Mouse (Mus musculus): ENCODE data around the gene Slc25a30. TPM values are rescaled to one million over a fixed set of nuclear protein-coding genes. Genes with fewer than 3 reads are reported as not detected.
A peak's percentile ranks its signal among the peaks of the same experiment; 100 is the strongest.

Gene Slc25a30
- polyA plus RNA-seq, 2 experiments = 2.0 to 3.8 TPM

DNA sequence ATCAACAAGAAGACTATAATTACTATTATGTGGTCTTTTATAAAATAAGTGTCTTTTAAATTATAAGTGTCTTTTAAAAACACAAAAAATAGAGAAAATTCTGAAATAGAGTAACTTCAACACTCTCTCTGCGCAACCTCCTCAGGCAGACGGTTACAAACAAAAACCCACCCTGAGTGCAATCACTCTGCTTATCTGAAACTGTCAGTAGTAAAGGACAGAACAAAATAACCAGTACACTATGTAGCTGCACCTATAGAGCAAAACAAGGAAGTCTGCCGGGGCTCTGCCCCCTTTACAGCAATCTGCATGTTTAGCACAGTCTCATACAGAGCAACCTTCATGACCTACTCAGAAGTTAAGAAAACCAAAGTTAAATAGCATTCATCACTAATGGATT is 44.9 kb downstream of the Slc25a30 start:
- 41% methylated on average over 3 of the region's 3 CpGs for WGBS (ENCODE audit: insufficient replicate concordance)
- H3K36me3 ChIP-seq (replicated peaks; ENCODE audit: control insufficient read depth, insufficient read depth, low read depth) = peaks cover 34% of the 10 kb centered on the region
- peak; percentile 37; the same call in 1 of the 2 replicates for ATAC-seq (ENCODE audit: insufficient read depth)

DNA sequence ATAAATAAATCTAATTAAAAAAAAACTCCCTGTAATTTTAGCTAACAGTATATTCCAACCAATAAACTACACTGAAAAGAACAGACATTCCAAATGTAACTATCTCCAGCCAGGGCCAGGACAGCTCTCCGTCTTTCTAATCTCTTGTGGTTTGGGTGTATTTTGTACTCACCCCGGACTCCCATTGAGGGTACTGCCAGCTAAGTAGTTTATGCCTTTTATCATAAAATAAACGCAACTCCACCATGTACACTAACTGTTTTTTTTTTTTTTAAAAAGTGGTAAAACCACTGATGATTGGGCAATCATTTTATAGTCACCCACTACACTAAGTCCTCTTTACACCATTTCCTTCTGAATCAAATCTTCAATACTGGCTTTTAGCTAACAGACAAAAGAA is 51.2 kb downstream of the Slc25a30 start:
- H3K9ac ChIP-seq (replicated peaks) = no peak overlapping the region
- DNase-seq (ENCODE audit: low read depth in 3 of 3, low spot score in 3 of 3) (no peak), ATAC-seq (ENCODE audit: insufficient read depth) (no peak)
- peaks cover 52% of the 10 kb centered on the region for H3K36me3 ChIP-seq (replicated peaks; ENCODE audit: control insufficient read depth, insufficient read depth, low read depth)
- H3K4me3 ChIP-seq (ENCODE audit: insufficient read depth in 1 of 2, low read depth in 2 of 2, low read length in 2 of 2) = no peak overlapping the region
- H3K27ac ChIP-seq = no peak overlapping the region
- 35% methylated on average over 3 of the region's 3 CpGs for WGBS (ENCODE audit: insufficient replicate concordance)
- TF ChIP-seq EP300 (IDR thresholded peaks at IDR 0.05; ENCODE audit: low read depth) (no peak), CTCF (IDR thresholded peaks at IDR 0.05; ENCODE audit: low read depth) (no peak)
- no peaks in the 10 kb centered on the region for H3K27me3 ChIP-seq (ENCODE audit: control insufficient read depth, insufficient read depth, low read length)
- H3K4me1 ChIP-seq (replicated peaks; ENCODE audit: control insufficient read depth in 2 of 2, insufficient read depth in 2 of 2, low read length in 1 of 2) = no peaks in the 10 kb centered on the region
- no peak overlapping the region for H3K4me2 ChIP-seq (ENCODE audit: low read depth)
- H3K9me3 ChIP-seq (ENCODE audit: control insufficient read depth, low read length) = no peaks in the 10 kb centered on the region

More for the DNA sequence above, 44.9 kb downstream of the Slc25a30 start:
- Histone ChIP-seq H3K27ac (no peak overlapping the region), H3K4me3 (ENCODE audit: insufficient read depth in 1 of 2, low read depth in 2 of 2, low read length in 2 of 2) (no peak overlapping the region), H3K27me3 (ENCODE audit: control insufficient read depth, insufficient read depth, low read length) (no peaks in the 10 kb centered on the region), H3K4me1 (replicated peaks; ENCODE audit: control insufficient read depth in 2 of 2, insufficient read depth in 2 of 2, low read length in 1 of 2) (no peaks in the 10 kb centered on the region; a peak in 1 of 4 replicates), H3K9me3 (ENCODE audit: control insufficient read depth, low read length) (no peaks in the 10 kb centered on the region), H3K9ac (replicated peaks) (no peak overlapping the region), H3K4me2 (ENCODE audit: low read depth) (no peak overlapping the region)
- TF ChIP-seq EP300 (IDR thresholded peaks at IDR 0.05; ENCODE audit: low read depth) (no peak), CTCF (IDR thresholded peaks at IDR 0.05; ENCODE audit: low read depth) (no peak)
- no peak for DNase-seq (ENCODE audit: low read depth in 3 of 3, low spot score in 3 of 3)

DNA sequence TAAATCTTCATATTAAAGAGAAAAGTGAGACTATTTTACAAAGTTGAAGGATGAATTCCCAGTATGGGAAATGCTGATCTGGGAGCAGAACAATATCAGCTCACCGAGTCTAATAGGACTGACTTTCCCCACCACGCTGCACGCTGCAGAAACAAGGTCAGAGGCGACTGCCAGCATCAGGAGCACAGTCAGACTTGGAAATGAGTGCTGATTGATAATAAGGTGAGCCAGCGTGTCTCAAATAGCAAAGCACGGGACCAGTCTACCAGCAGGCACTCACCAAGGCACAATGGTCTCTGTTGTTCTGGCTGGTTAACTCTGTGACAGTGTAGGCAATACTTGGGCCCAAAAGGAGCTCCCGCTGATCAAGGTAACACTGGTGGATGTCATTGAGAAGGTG is 54.2 kb downstream of the Slc25a30 start:
- ATAC-seq (ENCODE audit: insufficient read depth) = no peak
- no peak for DNase-seq (ENCODE audit: low read depth in 3 of 3, low spot score in 3 of 3)
- H3K27me3 ChIP-seq (ENCODE audit: control insufficient read depth, insufficient read depth, low read length) = no peaks in the 10 kb centered on the region
- H3K36me3 ChIP-seq (replicated peaks; ENCODE audit: control insufficient read depth, insufficient read depth, low read depth) = peaks cover 59% of the 10 kb centered on the region
- H3K4me3 ChIP-seq (ENCODE audit: insufficient read depth in 1 of 2, low read depth in 2 of 2, low read length in 2 of 2) = no peak overlapping the region
- WGBS (ENCODE audit: insufficient replicate concordance) = 87% methylated on average over 7 of the region's 7 CpGs
- no peak overlapping the region for H3K27ac ChIP-seq
- H3K4me1 ChIP-seq (replicated peaks; ENCODE audit: control insufficient read depth in 2 of 2, insufficient read depth in 2 of 2, low read length in 1 of 2) = no peaks in the 10 kb centered on the region; a peak in 1 of 4 replicates
- no peak for TF ChIP-seq EP300 (IDR thresholded peaks at IDR 0.05; ENCODE audit: low read depth)
- no peak overlapping the region for H3K4me2 ChIP-seq (ENCODE audit: low read depth)
- H3K9me3 ChIP-seq (ENCODE audit: control insufficient read depth, low read length) = no peaks in the 10 kb centered on the region
- H3K9ac ChIP-seq (replicated peaks) = no peak overlapping the region

DNA sequence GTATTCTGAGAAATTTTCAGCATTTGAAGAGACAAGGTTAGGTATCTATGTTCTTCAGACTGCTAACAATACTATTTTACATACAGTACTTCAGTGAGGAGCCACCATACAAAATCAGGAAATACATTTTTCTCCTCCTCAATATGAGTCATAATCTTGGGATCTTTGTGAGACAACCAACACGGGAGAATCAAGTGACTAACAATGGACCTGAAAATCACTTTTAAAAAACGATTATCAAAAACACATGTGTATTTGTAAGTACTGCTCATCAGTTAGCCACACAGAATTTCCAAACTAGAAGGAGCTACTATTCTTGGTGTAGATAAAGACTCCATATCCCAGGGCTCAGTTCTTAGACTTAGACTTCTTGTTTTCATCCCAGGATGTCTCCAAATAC is 55.5 kb downstream of the Slc25a30 start:
- Histone ChIP-seq H3K27ac (no peak overlapping the region), H3K36me3 (replicated peaks; ENCODE audit: control insufficient read depth, insufficient read depth, low read depth) (peaks cover 49% of the 10 kb centered on the region), H3K9ac (replicated peaks) (no peak overlapping the region), H3K27me3 (ENCODE audit: control insufficient read depth, insufficient read depth, low read length) (no peaks in the 10 kb centered on the region), H3K4me1 (replicated peaks; ENCODE audit: control insufficient read depth in 2 of 2, insufficient read depth in 2 of 2, low read length in 1 of 2) (no peaks in the 10 kb centered on the region; a peak in 1 of 4 replicates), H3K4me3 (ENCODE audit: insufficient read depth in 1 of 2, low read depth in 2 of 2, low read length in 2 of 2) (no peak overlapping the region), H3K9me3 (ENCODE audit: control insufficient read depth, low read length) (no peaks in the 10 kb centered on the region), H3K4me2 (ENCODE audit: low read depth) (no peak overlapping the region)
- WGBS (ENCODE audit: insufficient replicate concordance) = 54% methylated on average over 2 of the region's 2 CpGs
- no peak for DNase-seq (ENCODE audit: low read depth in 3 of 3, low spot score in 3 of 3)
- TF ChIP-seq CTCF (IDR thresholded peaks at IDR 0.05; ENCODE audit: low read depth) = no peak
- TF ChIP-seq EP300 (IDR thresholded peaks at IDR 0.05; ENCODE audit: low read depth) = no peak
- ATAC-seq (ENCODE audit: insufficient read depth) = no peak

DNA sequence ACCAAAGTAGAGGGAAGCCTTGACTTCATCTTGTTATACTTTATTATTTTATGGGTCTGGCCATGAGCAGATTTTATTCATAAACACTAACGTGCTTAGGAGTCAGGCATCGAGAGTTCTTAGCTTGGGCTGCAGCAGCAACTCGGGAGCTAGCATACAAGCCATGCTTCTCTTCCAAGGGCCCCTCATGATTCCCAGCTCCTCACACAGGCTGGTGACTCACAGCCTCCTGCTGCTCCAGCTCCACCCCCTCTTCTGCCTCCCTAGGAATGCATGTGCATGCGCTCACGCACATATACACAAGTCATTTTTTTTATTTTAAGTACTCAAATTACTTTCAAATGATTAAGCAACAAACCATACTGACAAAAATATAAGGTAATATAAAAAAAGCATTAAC is 58.7 kb downstream of the Slc25a30 start:
- Histone ChIP-seq H3K4me3 (ENCODE audit: insufficient read depth in 1 of 2, low read depth in 2 of 2, low read length in 2 of 2) (no peak overlapping the region), H3K27ac (no peak overlapping the region), H3K27me3 (ENCODE audit: control insufficient read depth, insufficient read depth, low read length) (no peaks in the 10 kb centered on the region), H3K4me1 (replicated peaks; ENCODE audit: control insufficient read depth in 2 of 2, insufficient read depth in 2 of 2, low read length in 1 of 2) (no peaks in the 10 kb centered on the region; a peak in 1 of 4 replicates), H3K9me3 (ENCODE audit: control insufficient read depth, low read length) (no peaks in the 10 kb centered on the region), H3K4me2 (ENCODE audit: low read depth) (no peak overlapping the region), H3K36me3 (replicated peaks; ENCODE audit: control insufficient read depth, insufficient read depth, low read depth) (peaks cover 46% of the 10 kb centered on the region), H3K9ac (replicated peaks) (no peak overlapping the region)
- DNase-seq (ENCODE audit: low read depth in 3 of 3, low spot score in 3 of 3) (no peak), ATAC-seq (ENCODE audit: insufficient read depth) (no peak)
- TF ChIP-seq EP300 (IDR thresholded peaks at IDR 0.05; ENCODE audit: low read depth) = no peak
- no peak for TF ChIP-seq CTCF (IDR thresholded peaks at IDR 0.05; ENCODE audit: low read depth)
- WGBS (ENCODE audit: insufficient replicate concordance) = 88% methylated on average over 5 of the region's 5 CpGs

Data from liver, embryonic 14.5 days (tissue).